Mouse (Mus musculus) WW6 (cell line): Measurements from ENCODE around the gene Mettl22.

Source experiments
- DNase-seq: peaks from one replicate; pipeline ENCODE4 v3.0.0-alpha.2; 2013; ENCODE audit warnings: low read depth, low spot score

Gene Mettl22

DNA sequence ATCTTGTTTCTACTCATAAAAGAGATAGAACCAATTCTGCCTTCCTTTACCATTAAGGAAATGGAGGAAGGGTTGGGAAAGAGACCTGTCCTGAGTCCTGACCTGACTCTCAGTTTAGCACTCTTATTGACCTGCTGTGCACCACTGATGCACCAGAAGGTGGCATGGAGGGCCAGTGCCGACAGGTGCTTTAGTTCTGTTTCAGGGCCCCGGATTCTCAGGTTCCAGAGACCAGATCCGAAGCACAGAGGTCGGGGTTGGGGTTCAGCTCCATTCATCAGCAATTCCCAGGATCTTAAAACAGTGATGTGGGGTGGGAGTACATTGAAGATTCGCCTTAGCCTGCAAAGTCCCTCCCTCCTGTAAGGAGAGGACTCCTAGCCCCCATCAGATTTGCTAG is 42.2 kb downstream of the Mettl22 start:
- DNase-seq: no peak

DNA sequence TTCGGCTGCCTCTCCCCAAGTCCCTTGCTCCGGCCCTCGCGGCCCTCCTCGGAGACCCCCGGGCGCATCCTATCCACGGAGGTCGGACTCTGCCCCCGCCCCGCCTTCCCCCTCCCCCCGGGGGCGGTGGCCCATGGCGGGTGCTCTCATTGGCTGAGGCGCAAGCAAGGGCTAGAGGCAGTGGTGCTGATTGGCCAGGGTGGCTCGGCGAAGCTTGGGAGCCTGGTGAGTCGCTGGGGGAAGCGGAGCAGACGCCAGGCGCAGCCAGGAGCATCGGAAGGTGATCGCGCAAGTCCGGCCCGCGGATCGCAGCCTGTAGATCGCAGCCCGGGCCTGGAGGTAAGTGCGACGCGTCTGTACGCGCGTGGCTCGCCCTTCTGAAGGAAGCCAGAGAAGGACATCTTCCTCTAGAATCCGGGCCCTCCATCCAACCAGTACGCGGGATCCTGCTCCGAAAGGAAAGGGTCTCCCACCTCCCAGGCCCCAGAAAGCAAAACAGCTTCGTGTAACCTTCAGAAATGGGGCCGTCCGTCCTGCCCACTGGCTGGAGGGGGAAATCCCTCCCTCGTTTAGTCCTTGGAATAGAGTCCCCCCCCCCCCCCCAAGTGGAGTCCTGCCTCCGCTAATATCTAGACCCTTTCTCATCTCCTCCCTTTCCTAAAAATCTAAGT is 42.8 kb downstream of the Mettl22 start, which contains the start of gene Abat:
TSS of gene Abat (plus strand) at position 194 of the 671 bp plus-strand sequence.
- peak; percentile 61 for DNase-seq

DNA sequence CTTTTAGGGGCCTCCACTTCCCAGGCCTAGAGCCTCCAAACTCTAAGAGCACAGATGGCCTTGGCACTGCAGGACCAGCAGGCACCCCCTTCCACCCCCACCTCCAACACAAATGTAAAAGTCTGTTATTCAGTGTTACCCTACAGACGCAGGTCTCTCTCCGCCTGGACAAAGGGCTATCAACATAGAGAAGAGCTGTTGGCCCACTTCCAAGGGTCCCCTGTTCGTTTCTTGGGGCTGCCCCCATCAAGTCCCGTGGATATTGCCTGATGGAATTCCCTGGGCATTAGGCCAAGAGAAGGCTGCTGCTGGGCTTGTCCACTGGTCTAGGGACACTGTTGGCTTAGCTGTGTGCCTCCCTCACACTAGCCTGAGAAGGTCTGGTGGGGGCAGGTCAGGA is 43.6 kb downstream of the Mettl22 start:
- no peak for DNase-seq

DNA sequence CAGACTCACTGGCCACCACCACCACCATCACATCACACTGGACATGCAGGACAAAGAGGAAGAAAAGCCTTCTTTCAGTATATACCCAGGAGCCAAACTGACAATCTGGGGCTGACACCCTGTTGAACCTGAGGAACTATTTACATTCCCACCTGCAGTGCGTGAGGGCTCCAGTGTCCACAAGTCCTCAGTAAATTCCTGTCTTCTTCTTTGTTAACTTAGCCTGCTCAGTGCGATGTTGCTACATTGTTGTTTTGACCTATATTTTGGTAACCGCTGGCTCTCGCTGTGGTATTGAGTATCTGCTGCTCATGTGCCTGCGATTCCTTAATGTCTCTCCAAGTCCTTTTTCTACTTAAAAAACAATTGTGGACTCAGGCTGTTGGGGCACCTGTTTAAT is 49.9 kb downstream of the Mettl22 start:
- no peak for DNase-seq

DNA sequence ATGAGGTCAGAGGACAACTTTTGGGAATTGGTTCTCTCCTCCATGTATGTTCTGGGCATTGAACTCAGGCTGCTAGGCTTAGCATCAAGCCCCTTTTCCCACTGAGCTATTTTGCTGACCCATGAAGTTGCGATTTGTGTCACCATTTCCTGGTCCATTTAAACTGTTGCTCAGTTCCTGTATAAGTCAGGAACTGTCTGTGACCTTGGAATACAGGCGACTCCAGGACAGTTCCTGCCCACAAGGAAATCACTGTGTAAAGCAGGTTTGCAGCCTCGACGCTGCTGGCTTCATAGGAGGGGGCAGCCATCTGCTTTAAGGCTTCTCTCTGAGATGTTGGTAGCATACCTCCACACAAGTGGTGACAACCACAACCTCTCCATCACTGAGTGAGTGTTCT is 50.7 kb downstream of the Mettl22 start:
- DNase-seq: no peak

DNA sequence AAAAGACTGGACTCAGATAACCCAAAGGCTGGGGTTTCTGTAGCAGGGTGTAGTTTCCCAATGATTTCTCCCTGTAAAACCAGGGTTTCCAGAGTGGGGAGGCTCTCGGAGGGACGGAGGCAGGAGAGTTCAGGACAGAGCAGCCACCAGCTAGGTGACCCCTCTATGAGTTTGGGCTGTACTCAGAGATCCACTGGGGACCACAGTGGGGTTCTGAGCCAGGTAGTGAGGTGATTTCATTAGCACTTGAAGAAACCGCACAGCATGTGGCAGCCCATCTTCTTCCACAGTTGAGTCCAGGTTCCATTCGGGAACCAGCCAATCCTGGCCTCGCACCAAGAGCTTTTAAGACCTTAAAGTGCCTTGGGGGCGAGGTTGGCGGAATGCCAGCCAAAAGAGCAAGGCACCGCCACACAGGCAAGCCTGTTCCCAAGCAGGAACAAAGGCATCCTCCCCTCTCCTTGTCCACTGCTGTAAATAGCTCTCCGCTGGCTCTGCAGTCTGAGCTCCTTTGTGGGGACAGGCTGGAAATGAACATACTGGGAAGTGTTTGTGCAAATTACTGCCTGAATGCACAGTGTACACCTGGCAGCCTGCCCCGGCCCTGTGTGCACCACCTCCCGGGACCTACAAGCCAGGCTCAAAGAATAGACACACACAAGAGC is 53.0 kb downstream of the Mettl22 start:
- DNase-seq: no peak

DNA sequence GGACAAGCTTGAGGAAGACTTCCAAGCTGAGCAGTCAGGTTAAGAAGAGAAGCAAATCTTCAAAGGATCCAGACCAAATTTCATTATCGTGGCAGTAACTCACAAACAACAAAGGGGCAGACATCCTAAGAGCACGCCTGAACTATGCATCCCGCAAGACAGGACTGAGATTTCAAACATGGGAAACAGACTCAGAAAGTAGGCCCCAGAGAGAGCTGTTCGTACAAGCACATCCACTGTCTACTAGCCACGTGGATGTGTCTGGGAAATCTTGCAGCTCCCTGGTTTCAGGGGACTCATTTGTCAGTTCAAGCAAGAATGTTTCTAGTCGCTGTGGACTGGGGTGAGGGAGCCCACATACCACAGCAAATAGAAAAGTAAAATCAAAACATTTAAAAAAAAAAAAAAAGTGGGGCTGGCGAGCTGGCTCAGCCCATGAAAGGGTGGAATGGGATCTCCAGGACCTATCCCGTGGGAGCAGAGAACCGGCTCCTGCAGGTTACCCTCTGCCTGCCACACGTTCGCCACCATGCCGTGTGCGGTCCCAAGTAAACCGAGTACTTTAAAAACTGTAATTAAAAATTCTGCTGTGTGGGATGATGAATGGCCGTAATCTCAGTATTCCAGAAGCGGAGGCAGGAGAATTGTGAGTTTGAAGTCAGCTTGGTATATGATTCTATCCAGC is 53.7 kb downstream of the Mettl22 start:
- DNase-seq: no peak

DNA sequence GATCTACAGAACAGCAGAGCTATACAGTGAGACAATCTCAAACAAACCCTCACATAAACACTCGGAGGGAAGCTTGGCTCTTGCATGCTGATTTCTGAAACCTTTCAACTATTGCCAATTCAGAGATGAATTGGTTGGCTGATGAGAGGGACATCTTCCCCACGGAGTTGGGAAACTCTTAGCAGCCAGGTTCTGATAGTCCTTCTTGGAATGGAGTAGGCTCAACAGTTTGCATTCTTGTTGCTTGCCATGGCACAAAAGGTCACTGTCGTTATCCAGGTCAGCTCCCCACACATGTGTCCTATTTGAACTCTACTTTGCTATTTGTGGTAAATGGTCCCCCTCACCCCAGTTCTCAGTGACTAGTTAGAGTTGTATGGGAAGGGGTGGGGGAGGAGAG is 54.7 kb downstream of the Mettl22 start:
- DNase-seq: no peak

DNA sequence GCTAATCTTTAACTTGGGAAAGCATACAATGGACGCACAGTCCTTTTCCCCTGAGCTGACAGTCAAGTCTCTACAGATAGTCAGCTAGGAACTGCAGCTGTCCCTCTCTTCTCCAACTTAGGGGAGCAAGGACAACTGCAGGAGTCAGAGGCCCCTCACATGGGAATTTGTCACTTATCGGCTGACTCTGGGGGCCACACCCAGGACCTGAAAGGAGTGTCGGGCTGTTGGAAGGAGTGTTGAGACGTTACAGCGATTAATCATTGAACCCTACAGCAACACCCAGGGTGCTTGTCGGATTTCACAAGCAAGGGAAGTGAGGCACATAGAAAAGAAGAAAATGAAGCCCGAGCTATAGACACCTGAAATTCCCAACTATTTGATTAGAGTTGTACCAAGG is 55.3 kb downstream of the Mettl22 start:
- DNase-seq: no peak

DNA sequence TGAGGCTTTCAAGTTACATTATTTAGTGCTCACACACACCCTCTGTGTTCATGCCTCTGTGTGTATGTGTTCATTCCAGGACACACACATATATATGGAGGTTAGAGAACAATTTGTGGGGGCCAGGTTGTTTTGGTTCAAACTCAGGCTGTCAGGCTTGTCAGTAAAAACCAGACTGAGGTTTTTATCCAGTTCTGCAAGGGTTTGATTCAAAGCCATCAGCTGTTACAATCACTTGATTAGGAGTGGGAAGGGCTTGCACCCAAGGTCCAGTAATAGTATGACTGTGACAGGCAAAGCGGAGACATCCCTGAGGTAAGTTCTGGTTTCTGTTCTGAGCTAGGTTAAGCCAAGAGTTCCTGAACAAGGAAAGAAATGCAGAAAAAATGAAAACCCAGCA is 58.8 kb downstream of the Mettl22 start:
- DNase-seq: no peak

DNA sequence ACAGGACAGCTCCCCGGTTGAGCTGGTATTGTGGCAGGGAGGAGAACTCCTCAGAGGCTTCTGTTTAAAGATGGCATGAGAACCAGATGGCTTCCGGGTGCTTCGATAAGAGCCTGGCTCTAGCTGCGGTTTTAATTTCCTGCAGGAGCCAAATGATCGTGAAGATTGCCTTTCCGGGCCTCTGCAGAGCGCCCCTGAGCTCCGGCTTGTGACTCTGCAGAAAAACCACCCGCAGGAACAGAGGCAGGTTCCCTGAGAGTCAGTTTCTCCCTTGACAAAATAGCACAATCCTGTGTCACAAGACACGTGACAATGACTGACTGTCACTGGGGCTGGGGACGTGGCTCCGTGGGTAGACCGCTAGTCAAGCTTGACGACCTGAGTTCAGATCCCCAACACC is 59.4 kb downstream of the Mettl22 start:
- no peak for DNase-seq

DNA sequence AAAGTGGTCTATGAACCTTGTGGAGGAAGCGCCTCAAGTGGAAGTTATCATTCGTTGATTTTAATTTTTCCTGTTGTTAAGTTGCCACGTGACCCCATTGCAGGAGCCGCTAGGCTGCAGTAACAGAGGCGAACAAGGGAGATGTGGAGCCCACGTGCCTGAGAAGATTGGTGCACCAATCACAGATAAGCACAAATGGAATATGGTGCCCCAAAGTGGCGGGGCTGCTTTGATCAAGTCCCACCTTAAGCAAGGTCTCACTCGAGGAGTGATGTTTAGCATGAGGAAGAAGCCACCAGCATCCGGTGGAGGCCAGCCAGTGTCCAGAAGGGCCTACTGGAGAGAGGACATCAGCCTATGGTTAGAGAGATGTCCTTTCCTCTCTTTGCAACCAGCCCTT is 61.9 kb downstream of the Mettl22 start:
- no peak for DNase-seq

DNA sequence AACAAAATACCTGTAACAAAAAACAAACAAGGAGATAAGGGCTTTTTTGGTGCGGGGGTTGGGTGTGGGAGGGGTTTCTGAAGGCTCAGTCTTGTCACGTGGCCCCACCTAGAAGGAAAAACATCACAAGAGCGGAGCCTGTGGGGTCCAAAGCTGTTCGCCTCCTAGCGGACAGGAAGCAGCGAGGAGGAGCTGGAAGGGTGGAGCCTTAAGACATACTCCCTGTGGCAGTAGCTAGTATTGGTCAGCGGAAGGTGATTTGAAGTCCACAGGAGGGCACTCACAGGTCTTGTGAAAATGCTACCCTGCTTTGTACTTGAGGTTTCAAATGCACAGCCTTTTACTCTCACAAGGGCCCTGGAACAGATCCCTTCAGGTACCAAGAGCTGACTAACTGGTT is 62.3 kb downstream of the Mettl22 start:
- DNase-seq: peak; percentile 39

DNA sequence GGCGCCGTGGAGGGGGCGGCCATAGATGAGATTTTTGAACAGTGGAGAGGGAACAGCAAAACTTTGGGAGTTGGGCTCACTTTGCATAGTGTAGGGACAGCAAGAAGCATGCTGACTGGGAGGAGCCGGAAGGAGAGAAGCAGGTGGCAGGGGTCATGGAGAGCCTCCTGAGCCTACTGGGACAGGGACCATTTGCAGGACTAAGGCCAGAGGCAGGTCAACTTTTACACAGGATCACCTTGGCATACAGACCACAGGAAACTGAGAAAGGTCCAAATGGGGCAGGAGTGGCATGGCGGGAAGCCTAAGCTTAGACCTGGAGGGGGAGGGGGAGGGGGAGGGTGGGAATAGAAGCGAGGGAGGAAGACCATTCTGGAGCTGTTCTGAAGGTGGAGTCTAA is 62.9 kb downstream of the Mettl22 start:
- no peak for DNase-seq

DNA sequence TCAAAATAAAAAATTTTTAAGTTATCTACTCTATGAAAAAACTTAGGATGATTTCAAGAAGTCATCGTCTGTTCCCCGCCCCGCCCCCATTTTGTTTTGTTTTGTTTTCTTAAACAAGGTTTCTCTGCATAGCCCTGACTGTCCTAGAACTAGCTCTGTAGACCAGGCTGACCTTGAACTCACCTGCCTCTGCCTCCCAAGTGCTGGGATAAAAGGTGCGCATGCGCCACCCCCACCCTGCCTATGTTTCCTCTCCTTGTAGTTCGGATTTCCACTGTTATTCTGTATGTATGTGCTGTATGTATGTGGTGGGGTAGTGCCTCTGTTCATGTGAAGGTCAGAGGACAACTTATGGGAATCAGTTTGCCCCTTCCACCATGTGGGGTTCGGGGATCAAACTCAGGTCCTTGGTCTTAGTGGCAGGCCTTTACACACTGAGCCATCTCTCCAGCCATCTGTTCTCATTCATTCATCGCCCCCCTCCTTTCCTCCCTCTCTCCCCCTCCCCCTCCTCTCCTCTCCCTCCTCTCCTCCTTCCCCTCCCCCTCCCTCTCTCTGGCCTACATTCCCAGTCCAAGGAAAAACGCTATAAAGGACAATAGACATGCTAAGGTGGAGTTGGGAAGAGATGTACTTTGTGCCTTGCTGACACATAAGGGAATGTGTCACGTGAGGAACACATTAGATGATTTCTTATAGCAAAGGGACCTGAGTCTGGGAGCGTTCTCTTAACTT is 64.0 kb downstream of the Mettl22 start:
- DNase-seq: no peak

DNA sequence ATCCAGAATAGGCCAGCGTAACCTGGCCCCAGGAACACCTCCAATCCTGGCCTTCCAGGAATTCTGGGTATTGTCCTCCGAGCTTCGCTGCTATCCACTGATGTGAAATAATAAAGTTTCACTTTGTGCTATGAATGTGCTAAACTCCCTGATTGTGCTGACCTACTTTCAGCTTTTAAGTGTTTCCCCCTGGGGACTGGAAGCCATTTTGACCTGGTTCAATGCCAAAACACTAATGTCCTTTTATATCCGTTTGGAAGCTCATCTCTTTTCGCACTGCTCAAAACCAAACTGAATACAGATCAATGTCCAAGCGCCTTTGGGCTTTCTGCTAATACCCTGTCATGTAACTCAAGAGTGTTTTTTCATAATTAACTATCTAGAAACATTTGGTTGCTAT is 64.8 kb downstream of the Mettl22 start:
- no peak for DNase-seq

DNA sequence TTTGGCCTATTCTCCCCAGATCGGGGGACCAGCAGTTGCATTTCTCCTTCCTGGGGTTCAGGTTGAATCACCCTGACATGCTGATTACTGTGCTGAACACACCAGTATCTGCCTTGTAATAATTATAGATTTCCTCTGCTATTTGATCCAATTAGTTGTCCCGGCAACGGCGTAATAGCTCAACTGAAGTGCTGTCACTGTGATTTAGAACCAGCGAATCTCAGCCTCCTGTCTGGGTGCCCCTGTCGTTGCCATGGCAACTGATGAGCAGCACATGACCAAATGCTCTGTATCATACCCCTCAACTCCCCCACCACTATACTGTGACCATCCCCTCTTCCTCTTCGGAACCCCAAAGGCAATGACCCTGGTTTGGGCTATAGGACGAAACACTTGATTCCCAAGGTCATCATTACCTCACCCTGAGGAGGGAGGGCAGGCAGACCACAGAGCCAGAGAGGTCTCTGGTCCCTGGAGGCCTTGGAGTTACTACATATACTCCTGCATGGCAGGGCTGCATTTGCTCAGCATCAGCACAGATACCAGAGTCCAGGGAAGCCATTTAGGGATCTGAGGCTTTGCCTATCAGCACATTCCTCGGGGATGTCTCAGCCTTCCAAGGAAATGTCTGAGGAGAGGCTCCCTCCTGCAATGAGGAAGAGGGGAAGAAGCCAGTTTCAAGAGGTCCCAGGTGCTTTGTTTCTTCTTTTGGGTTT is 68.7 kb downstream of the Mettl22 start:
- DNase-seq: no peak
